Mouse (Mus musculus): ENCODE results near the gene Hrct1. TPM values are rescaled to one million over a fixed set of nuclear protein-coding genes. Genes with fewer than 3 reads are reported as not detected.

Gene Hrct1
- total RNA-seq, 2 experiments from 2014 or later: 1.2 to 1.4 TPM

DNA sequence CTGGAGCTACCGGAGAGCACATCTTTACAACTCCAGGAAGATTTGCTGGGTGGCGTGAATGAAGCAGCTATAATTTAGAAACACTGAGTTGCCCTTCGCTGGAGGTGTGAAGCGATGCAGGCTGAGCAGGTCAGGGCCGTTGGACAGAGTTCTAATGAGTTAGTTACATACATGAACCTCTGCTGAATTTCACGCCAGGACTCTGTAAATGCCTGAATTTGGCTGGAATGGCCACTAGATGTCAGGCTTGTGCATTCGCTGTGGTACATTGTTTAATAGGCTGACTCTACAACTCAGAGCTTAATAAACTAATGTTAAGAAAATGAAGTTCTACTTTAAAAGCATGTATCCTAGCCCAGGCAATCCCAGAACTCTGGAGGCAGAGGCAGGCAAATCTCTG lies 36.4 kb downstream of the Hrct1 start:
- DNase-seq (ENCODE audit: low spot score in 2 of 2): peak; percentile 53 to 65
- intact Hi-C loops (cut with DNase I): loop anchor here (2.0 to 10.0 kb wide), 2 partner anchors 97 to 221 kb away; partner anchors contain the start of gene Ccin

DNA sequence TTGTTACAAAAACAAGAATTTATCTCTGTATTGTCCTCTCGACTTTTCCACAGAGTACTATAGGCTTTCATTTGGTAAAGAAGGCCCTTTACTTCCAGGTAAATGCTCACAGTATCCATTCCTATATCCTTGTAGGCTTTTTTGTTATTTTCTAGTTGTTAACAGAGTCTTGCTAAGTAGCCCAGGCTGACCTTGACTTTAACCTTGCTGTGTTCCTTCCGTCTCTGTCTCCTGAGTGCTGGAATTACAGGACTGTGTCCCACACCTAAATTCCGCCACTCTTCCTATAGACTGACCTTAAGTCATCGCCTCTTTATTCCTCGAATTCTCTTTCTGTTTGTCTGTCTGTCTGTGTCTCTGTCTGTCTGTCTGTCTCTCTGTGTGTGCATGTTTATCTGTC lies 41.4 kb downstream of the Hrct1 start:
- no peak for DNase-seq (ENCODE audit: low spot score in 2 of 2)
- intact Hi-C loops (cut with DNase I): loop anchor here (10.0 kb wide), 1 partner anchor 216 kb away; the partner anchor contains the start of gene Ccin

DNA sequence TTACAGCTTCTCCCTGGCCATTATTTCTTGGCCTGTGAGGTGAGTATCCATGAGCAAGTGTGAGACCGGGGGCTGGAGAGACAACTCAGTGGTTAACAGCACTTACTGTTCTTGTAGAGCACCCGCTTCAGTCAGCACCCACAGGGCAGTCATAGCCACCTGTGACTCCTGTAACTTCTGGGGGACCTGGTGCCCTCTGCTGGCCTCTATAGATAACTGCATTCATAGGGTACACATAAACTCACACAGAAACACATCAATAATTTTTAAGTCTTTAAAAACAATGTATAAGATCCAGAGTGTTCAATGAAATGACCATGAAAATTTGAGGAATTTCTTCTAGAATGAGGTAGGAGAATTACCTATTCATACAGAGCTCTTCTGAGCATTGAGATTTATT lies 42.4 kb downstream of the Hrct1 start:
- DNase-seq (ENCODE audit: low spot score in 2 of 2): no peak
- intact Hi-C loops (cut with DNase I): loop anchor here (10.0 kb wide), 1 partner anchor 215 kb away; the partner anchor contains the start of gene Ccin

DNA sequence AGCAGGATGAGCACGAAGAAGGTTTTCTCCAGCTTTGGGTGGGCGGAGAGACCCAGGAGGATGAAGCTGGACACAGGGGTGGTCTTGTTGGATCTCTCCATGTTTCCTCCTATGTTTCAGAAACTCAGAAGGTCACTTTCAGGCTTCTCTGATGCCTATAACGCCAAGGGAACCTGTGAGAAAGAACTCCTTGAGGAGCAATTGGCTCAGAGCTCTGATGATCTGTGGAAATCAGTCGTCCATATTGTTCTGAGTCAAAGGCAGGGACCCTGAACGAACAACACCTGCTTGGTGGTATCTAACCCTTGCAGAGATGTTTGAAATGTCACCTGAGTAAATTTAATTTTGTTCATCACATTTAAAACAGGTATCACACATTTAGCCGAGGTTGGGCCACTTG lies 43.9 kb downstream of the Hrct1 start, which contains the start of gene Olfr159:
TSS of gene Olfr159 (minus strand) at position 101 of the 400 bp plus-strand sequence.
- intact Hi-C loops (cut with DNase I): no loop called here
- DNase-seq (ENCODE audit: low spot score in 2 of 2): no peak

DNA sequence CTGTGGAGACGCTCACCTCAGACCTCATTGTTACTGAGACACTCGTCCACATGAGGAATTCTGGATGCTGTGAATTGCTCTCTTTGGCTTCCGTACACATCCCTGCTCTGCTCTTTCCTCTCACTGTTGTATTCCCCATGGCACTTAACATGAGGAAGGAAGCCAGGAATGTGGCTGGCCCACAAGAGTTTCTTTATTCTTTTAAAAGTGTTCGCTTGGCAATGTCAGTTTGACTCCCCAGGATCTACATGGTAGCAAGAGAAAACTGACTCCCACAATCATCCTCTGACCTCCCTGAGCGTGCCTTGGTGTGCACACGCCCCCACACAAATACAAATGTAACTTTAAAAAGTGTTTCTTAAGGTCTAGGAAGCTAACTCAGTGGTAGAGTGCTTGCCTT lies 44.6 kb downstream of the Hrct1 start:
- DNase-seq (ENCODE audit: low spot score in 2 of 2): no peak
- intact Hi-C loops (cut with DNase I): no loop called here

DNA sequence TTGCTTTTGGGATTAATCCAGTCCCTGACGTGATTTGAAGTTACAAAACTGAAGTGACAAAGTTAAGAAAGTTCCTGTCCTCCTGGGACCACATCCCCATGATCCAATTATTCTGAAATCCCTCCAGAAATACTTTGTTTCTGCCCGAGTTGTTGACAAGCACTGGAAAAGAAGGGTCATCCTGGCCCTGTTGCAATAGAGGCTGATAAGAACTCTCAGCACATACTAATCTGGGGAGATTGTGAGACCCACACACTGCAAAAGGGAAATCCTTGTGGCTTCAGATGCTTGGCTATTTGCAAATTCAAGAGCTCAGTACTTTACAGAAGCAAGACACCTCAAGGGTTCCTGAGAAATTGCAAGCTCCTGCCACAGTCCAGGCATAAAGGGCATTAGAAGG lies 45.3 kb downstream of the Hrct1 start:
- intact Hi-C loops (cut with DNase I): no loop called here
- DNase-seq (ENCODE audit: low spot score in 2 of 2): no peak

Other genes starting within 250 kb of the Hrct1 start
- gene Sit1, start 243.5 kb upstream of the Hrct1 start, total RNA-seq (2021): not detected
- 10 to 100 TPM; 22.3 to 25.4 TPM for gene Ccdc107, start 234.3 kb upstream of the Hrct1 start, total RNA-seq (2021)
- under 1 TPM; 0.37 to 0.96 TPM for gene Arhgef39, start 227.5 kb upstream of the Hrct1 start, total RNA-seq (2021)
- 1 to 10 TPM in 1 of 2 experiments, not detected in 1; 1.0 TPM for gene Car9, start 220.2 kb upstream of the Hrct1 start, total RNA-seq (2021)
- gene Tpm2, start 203.4 kb upstream of the Hrct1 start, total RNA-seq (2021): 1 to 10 TPM; 8.0 to 8.1 TPM
- gene Creb3, start 164.9 kb upstream of the Hrct1 start, total RNA-seq (2021): 10 to 100 TPM; 77.0 to 77.3 TPM
- 10 to 100 TPM; 51.7 to 53.4 TPM for gene Tln1, start 164.5 kb upstream of the Hrct1 start, total RNA-seq (2021)
- gene Rgp1, start 148.5 kb upstream of the Hrct1 start, total RNA-seq (2021): 10 to 100 TPM; 44.3 to 46.7 TPM
- 10 to 100 TPM; 65.9 to 69.4 TPM for gene Gba2, start 148.3 kb upstream of the Hrct1 start, total RNA-seq (2021)
- gene Msmp, start 142.7 kb upstream of the Hrct1 start, total RNA-seq (2021): under 1 TPM in 1 of 2 experiments, not detected in 1; 0.50 TPM
- gene Npr2, start 95.3 kb upstream of the Hrct1 start, total RNA-seq (2021): 10 to 100 TPM; 49.0 to 50.1 TPM
- gene Spag8, start 73.6 kb upstream of the Hrct1 start, total RNA-seq (2021): 1 to 10 TPM in 1 of 2 experiments, under 1 TPM in 1; 0.73 to 1.2 TPM
- 10 to 100 TPM; 33.7 to 35.7 TPM for gene Hint2, start 70.7 kb upstream of the Hrct1 start, total RNA-seq (2021)
- 10 to 100 TPM; 61.9 to 68.3 TPM for gene Tmem8b, start 58.2 kb upstream of the Hrct1 start, total RNA-seq (2021)
- 1 to 10 TPM; 1.3 to 1.4 TPM for gene Fam221b, start 58.0 kb upstream of the Hrct1 start, total RNA-seq (2021)
- not detected for gene Olfr70, start 26.4 kb upstream of the Hrct1 start, total RNA-seq (2021)
- gene Olfr71, start 16.9 kb upstream of the Hrct1 start, total RNA-seq (2021): not detected
- gene Spaar, start 2.8 kb downstream of the Hrct1 start, total RNA-seq (2021): under 1 TPM; 0.73 to 0.87 TPM
- gene Olfr159, start 43.8 kb downstream of the Hrct1 start, total RNA-seq (2021): not detected
- gene Olfr156, start 96.7 kb downstream of the Hrct1 start, total RNA-seq (2021): not detected
- not detected for gene Olfr157, start 113.0 kb downstream of the Hrct1 start, total RNA-seq (2021)
- not detected for gene Olfr155, start 124.4 kb downstream of the Hrct1 start, total RNA-seq (2021)
- gene Reck, start 148.3 kb downstream of the Hrct1 start, total RNA-seq (2021): 1 to 10 TPM; 6.0 to 7.1 TPM
- 1 to 10 TPM; 2.7 to 2.9 TPM for gene Glipr2, start 230.2 kb downstream of the Hrct1 start, total RNA-seq (2021)

Data from left cerebral cortex, postnatal 25 days (tissue).